Mouse (Mus musculus) layer of hippocampus, adult 8-10 months (tissue): Measurements from ENCODE around the gene Tob2. TPM values are rescaled to one million over a fixed set of nuclear protein-coding genes. Genes with fewer than 3 reads are reported as not detected.

Experiments used
- total RNA-seq, 4 experiments: library from RNA; stranded (reverse); gene quantifications; 2 replicates each; pipeline ENCODE4 v1.2.4; 2022

Tob2 gene
- total RNA-seq, 4 experiments from 2014 or later: 24.8 to 39.6 (median 30.6) TPM

Other genes with a start within 250 kb of the Tob2 start
- 10 to 100 TPM; 40.6 to 47.3 (median 43.7) TPM for gene L3mbtl2, start 194.9 kb downstream of the Tob2 start, total RNA-seq
- 10 to 100 TPM in 3 of 4 experiments, 1 to 10 TPM in 1; 9.9 to 14.4 (median 10.6) TPM for gene Chadl, start 161.5 kb downstream of the Tob2 start, total RNA-seq
- gene Zc3h7b, start 113.7 kb downstream of the Tob2 start, total RNA-seq: 100 to 1,000 TPM; 123 to 147 (median 135) TPM
- 100 to 1,000 TPM; 157 to 176 (median 168) TPM for gene Rangap1, start 113.3 kb downstream of the Tob2 start, total RNA-seq
- gene Tef, start 56.4 kb downstream of the Tob2 start, total RNA-seq: 100 to 1,000 TPM; 227 to 350 (median 284) TPM
- gene Phf5a, start 13.1 kb upstream of the Tob2 start, total RNA-seq: 10 to 100 TPM; 35.7 to 44.3 (median 36.7) TPM
- gene Aco2, start 13.5 kb upstream of the Tob2 start, total RNA-seq: 100 to 1,000 TPM; 456 to 502 (median 473) TPM
- 10 to 100 TPM; 39.5 to 50.1 (median 47.8) TPM for gene Polr3h, start 67.4 kb upstream of the Tob2 start, total RNA-seq
- gene Csdc2, start 78.0 kb upstream of the Tob2 start, total RNA-seq: 10 to 100 TPM; 63.2 to 67.4 (median 65.9) TPM
- 100 to 1,000 TPM; 190 to 206 (median 199) TPM for gene Pmm1, start 102.1 kb upstream of the Tob2 start, total RNA-seq
- not detected for gene 1700029P11Rik, start 121.7 kb upstream of the Tob2 start, total RNA-seq
- gene Xrcc6, start 129.0 kb upstream of the Tob2 start, total RNA-seq: 10 to 100 TPM; 27.4 to 35.4 (median 28.9) TPM
- gene Desi1, start 175.1 kb upstream of the Tob2 start, total RNA-seq: 100 to 1,000 TPM in 2 of 4 experiments, 10 to 100 TPM in 2; 90.4 to 112 (median 101) TPM
- gene Snu13, start 188.8 kb upstream of the Tob2 start, total RNA-seq: 100 to 1,000 TPM in 3 of 4 experiments, 10 to 100 TPM in 1; 98.4 to 120 (median 115) TPM
- gene 4930407I10Rik, start 200.4 kb upstream of the Tob2 start, total RNA-seq: not detected
- gene Mei1, start 211.2 kb upstream of the Tob2 start, total RNA-seq: under 1 TPM; 0.35 to 0.87 (median 0.66) TPM